Mouse (Mus musculus) heart, adult 8-10 months (tissue): ENCODE results near the gene Olfr574. TPM values are rescaled to one million over a fixed set of nuclear protein-coding genes. Genes with fewer than 3 reads are reported as not detected.

Experiments used
- DNase-seq: peaks from one replicate; pipeline ENCODE4 v3.0.0; 2022; ENCODE audit warnings: low spot score
- total RNA-seq, 4 experiments: library from RNA; stranded (reverse); gene quantifications; 2 replicates each; pipeline ENCODE4 v1.2.4; 2022

Olfr574 gene
- not detected for total RNA-seq

DNA sequence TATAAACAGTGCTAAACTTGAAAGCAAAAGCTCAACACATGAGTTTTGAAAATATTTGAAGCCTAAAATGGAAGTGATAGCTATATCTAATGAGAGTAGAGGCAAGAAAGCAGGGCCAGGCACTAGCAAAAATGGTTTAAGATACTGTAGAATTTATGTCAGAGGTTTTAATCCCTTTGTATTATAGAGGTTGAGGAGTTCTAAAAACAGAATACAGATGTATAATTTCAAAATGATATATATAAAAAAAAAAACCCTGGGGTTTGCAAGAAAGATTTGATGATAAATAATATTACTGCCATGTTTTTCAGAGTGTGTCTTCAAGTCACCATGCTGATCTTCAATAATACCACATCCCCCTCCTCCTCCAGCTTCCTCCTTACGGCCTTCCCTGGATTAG lies at the start of gene Olfr574:
Gene Olfr574 (plus strand): TSS at position 301 of the 400 bp plus-strand sequence.
- DNase-seq, result no peak

- no peak for DNase-seq
Measured at GRCm38 (mm10) chr7:102915261-102915660, 33.0 kb upstream of the Olfr574 start.

DNA sequence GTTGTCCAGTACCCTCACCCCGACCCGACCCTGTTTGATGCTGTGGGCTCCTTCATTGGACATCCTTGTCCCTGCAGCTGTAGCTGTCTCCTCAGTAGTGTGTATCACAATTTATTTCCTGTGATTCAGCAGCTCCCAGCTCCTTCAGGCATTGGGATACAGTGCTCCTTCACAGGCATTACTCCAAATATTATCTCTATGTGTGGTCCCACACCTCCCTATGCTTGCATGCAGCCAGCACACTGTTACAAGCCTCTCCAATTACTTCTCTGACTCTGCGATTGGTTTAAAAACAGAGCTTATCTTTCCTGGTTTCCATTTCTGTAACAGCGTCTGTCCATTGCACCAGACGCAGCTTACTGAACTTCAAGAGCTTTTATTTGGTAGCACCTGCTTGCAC lies 31.9 kb upstream of the Olfr574 start:
- DNase-seq, result no peak

DNA sequence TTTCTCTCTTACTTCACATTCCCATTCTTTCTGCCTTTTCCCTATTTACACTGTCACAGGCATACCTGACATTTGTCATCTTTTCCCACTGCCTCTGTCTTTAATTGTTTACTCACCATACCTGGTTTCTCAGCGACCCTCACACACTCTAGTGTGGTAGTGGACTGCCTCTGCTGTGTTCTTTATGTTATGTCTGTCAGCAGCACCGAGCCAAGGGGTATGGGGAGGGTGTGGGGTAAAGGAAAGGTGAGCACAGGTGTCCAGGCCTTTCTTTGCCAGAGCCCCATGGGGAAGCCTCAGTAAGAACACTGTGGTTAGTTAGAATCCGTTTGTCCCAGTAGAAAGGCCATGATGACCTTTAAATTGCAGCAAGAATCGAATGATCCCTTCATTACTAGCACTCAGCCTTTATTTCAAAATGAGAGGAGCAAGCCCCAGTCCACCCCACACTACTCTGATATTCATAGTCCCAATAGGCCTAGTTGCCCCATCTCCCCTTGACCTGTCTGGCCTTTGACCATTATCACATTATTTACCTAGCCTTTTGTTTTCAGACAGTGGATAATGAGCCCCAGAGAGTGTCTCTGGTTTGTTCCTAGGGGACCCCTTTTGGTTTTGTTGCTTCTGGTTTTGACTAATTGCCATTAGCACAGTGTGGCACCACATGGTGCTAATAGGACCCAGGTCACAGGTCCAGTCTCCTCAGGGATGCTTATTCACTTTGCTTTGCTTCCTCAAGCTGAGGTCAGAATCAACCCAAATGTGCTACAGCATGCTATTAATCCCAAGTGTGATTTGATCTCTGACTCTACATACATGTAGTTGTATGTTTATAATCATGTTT lies 31.0 kb upstream of the Olfr574 start, which contains the start of gene Olfr571:
Gene Olfr571 (minus strand): TSS at position 505 of the 844 bp plus-strand sequence.
- DNase-seq, result no peak

GRCm38 (mm10) chr7:102919632-102920031 lies 28.6 kb upstream of the Olfr574 start:
- DNase-seq, result peak; percentile 11

DNA sequence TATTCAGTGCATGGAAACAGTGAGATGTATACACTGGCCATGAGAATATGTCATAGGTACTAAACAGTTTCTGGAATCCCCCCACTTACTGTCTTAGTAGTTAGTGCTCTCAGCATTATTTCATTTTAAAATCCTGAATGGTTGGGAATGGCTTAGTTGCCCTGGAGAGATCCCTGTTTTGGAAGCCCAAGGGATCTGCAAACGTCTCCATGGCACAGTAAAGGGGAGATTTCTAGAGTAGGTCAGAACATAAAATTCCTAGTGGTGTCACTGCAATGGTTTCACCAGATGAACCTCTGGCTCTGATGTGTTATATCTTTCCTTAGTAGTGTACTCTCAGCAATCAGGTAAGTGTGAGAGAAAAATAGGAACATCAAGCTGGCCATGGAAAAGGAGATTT lies 24.2 kb upstream of the Olfr574 start, which contains the start of gene Olfr572:
Gene Olfr572 (plus strand): TSS at position 301 of the 400 bp plus-strand sequence.
- DNase-seq, result no peak

- no peak for DNase-seq
Measured at GRCm38 (mm10) chr7:102927105-102927504, 21.2 kb upstream of the Olfr574 start.

GRCm38 (mm10) chr7:102942475-102942874 lies 5.8 kb upstream of the Olfr574 start, which contains the start of gene Olfr573-ps1:
Gene Olfr573-ps1 (minus strand): TSS chr7:102942575.
- no peak for DNase-seq

- DNase-seq, result no peak
Measured at GRCm38 (mm10) chr7:102943417-102943816, 4.8 kb upstream of the Olfr574 start.

DNA sequence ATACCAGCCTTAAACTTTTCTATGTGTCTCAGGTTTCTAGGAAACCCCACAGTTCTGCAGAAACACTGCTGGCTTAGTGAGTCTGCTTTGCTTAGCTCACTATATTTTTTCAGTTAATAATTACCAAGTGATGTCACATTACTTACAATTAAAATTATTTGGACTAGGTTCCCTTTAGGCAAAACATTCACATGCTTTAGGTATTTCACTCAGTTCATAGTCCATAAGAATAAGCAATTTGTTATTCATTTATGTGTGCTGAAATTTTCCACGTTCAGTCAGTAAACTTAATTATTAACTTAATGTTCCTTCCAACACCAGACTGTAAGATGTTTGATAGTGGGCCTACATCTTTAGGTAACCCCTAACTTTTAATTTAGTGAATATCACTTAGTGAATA lies 2.5 kb downstream of the Olfr574 start:
- DNase-seq, result no peak

- no peak for DNase-seq
Measured at GRCm38 (mm10) chr7:102958137-102958536, 9.9 kb downstream of the Olfr574 start.

- no peak for DNase-seq
Measured at GRCm38 (mm10) chr7:102958593-102958992, 10.3 kb downstream of the Olfr574 start, which contains the start of gene Olfr575. Gene Olfr575 (minus strand): TSS chr7:102958775.

DNA sequence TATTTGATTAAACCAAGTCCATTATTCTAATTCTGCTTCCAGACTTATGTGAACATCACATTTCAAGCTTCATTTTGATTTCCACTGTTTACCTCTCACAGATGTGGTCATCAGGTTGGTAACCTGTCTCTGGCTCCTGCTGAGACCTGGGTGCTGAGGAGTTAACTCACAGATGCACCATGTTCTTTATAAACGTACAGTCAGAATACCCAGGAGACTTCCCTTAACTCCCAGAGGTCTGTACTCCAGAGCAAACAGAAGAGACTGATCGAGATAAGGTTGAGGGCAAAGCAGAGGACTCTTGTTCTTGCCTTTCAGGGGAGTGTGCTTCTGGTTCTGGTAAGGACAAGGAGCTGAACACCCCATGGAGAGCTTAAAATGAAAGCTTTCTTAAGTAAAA lies 14.1 kb downstream of the Olfr574 start, which contains the start of gene Olfr576:
Gene Olfr576 (plus strand): TSS at position 301 of the 400 bp plus-strand sequence.
- no peak for DNase-seq

GRCm38 (mm10) chr7:102974399-102974798 lies 26.1 kb downstream of the Olfr574 start:
- no peak for DNase-seq

DNA sequence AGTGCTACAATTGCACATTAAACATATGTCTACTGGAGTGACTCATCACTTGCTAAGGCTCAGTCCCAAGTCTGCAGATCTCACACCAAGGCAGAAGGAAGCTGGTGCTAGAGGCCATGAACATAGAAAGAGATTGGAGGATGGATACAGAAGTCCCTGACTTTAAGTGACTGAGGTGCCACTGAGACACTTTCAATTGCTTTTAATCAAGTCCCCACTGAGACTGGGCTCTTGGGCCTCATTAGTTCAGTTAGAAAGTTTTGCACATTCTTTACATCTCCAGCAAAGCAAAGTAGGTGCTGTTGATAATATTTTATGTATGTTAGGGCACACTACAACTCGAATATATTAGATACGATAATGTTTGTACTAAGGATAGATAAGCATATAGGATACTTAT lies 27.6 kb downstream of the Olfr574 start, which contains the start of gene Olfr577:
Gene Olfr577 (minus strand): TSS at position 101 of the 400 bp plus-strand sequence.
- DNase-seq, result no peak

DNA sequence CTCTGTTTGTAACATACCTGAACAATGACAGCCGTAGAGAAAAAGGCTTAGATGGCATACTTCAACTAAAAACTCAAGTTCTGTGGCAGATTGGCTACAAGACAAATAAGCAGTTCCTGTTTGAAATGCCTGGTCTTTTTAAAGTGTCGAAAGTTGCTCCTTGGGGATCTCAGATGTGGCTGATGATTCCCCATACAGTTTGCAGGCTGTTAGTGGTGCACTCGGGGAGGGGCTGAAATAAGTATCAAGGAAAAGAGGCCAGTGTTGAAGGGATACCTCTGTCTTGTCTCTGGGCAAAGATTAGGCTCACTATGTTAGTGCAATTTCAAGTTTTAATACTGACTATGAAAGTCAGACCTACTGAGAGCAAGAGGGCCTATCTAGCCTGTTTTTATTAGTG lies 41.0 kb downstream of the Olfr574 start, which contains the start of gene Olfr578:
Gene Olfr578 (minus strand): TSS at position 101 of the 400 bp plus-strand sequence.
- DNase-seq, result no peak

Other genes with a start within 250 kb of the Olfr574 start
- gene Olfr558, start 246.3 kb upstream of the Olfr574 start, total RNA-seq, result 1 to 10 TPM; 1.7 to 2.8 (median 2.0) TPM
- not detected for gene Olfr33, start 229.4 kb upstream of the Olfr574 start, total RNA-seq
- gene Olfr559, start 221.0 kb upstream of the Olfr574 start, total RNA-seq, result not detected
- under 1 TPM in 1 of 4 experiments, not detected in 3; 0.16 TPM for gene Olfr560, start 189.1 kb upstream of the Olfr574 start, total RNA-seq
- under 1 TPM; 0.23 to 0.41 (median 0.30) TPM for gene Olfr78, start 189.0 kb upstream of the Olfr574 start, total RNA-seq
- gene Olfr561, start 177.2 kb upstream of the Olfr574 start, total RNA-seq, result not detected
- not detected for gene Olfr564, start 145.0 kb upstream of the Olfr574 start, total RNA-seq
- not detected for gene Olfr566, start 89.7 kb upstream of the Olfr574 start, total RNA-seq
- not detected for gene Olfr568, start 71.3 kb upstream of the Olfr574 start, total RNA-seq
- not detected for gene Olfr569, start 57.6 kb upstream of the Olfr574 start, total RNA-seq
- not detected for gene Olfr570, start 53.9 kb upstream of the Olfr574 start, total RNA-seq
- not detected for gene Olfr571, start 30.9 kb upstream of the Olfr574 start, total RNA-seq
- gene Olfr572, start 24.1 kb upstream of the Olfr574 start, total RNA-seq, result not detected
- not detected for gene Olfr573-ps1, start 5.9 kb upstream of the Olfr574 start, total RNA-seq
- gene Olfr575, start 10.3 kb downstream of the Olfr574 start, total RNA-seq, result not detected
- not detected for gene Olfr576, start 14.2 kb downstream of the Olfr574 start, total RNA-seq
- gene Olfr577, start 27.5 kb downstream of the Olfr574 start, total RNA-seq, result not detected
- not detected for gene Olfr578, start 40.9 kb downstream of the Olfr574 start, total RNA-seq
- not detected for gene Olfr582, start 89.6 kb downstream of the Olfr574 start, total RNA-seq
- gene Olfr583, start 102.8 kb downstream of the Olfr574 start, total RNA-seq, result not detected
- not detected for gene Olfr584, start 133.4 kb downstream of the Olfr574 start, total RNA-seq
- gene Olfr585, start 149.3 kb downstream of the Olfr574 start, total RNA-seq, result not detected
- gene Olfr586, start 177.2 kb downstream of the Olfr574 start, total RNA-seq, result not detected
- gene Olfr588-ps1, start 192.4 kb downstream of the Olfr574 start, total RNA-seq, result not detected
- gene Olfr589, start 207.9 kb downstream of the Olfr574 start, total RNA-seq, result not detected
- not detected for gene Olfr591, start 229.9 kb downstream of the Olfr574 start, total RNA-seq
- gene Olfr592, start 236.3 kb downstream of the Olfr574 start, total RNA-seq, result not detected